Mouse (Mus musculus): ENCODE data around the gene Arl5b.

- no peak for TF ChIP-seq CTCF (IDR thresholded peaks at IDR 0.05; ENCODE audit: low read depth)
- no peak for TF ChIP-seq EP300 (optimal IDR thresholded peaks at IDR 0.05)
Observed at GRCm38 (mm10) chr2:15060856-15061255, 11.7 kb downstream of the Arl5b start.
